Comparison of ENCODE assay signal across 31 mouse cellular contexts in genomic region chr5:142010189-142010588, GRCm38 (mm10).
DNase-seq lines count a peak whose midpoint lies in the region; ATAC-seq lines count a peak whose summit lies in the region.
"Had no signal": no experiment of that assay in that cellular context is flagged by ENCODE, and none has a peak within 500 bp of the region (broad histone marks: within the 10 kb centered on the region; RNA-seq: fewer than 3 reads in every experiment).

No protein-coding gene starts in this region.

- ATAC-seq in heart, embryonic 13.5 days (ENCODE audit: extremely low read depth, insufficient number of reproducible peaks, low FRiP score, low TSS enrichment), result peak; percentile 54
- ATAC-seq in limb, embryonic 12.5 days (ENCODE audit: insufficient number of reproducible peaks, insufficient read depth, low FRiP score, low TSS enrichment, low read depth), result no peak
- ATAC-seq in embryonic facial prominence, embryonic 12.5 days (ENCODE audit: insufficient number of reproducible peaks, insufficient read depth, low FRiP score, low TSS enrichment), result 0 out of 2 replicates have a peak, but pooled peaks have one; percentile 38
- ATAC-seq: activated CD4-positive, CD25-positive, alpha-beta regulatory T cell, adult 4 months; forebrain, postnatal 0 days; intestine, embryonic 16.5 days had no signal

- no peak overlapping the region for H3K9ac ChIP-seq in heart, embryonic 13.5 days
- H3K9ac ChIP-seq in limb, embryonic 12.5 days (replicated peaks), result no peak overlapping the region
- no peak overlapping the region for H3K9ac ChIP-seq in embryonic facial prominence, embryonic 12.5 days
- H3K9ac ChIP-seq: embryonic facial prominence, embryonic 15.5 days; forebrain, embryonic 12.5 days; forebrain, postnatal 0 days; hindbrain, embryonic 13.5 days; limb, embryonic 15.5 days; liver, embryonic 15.5 days; lung, embryonic 14.5 days; midbrain, embryonic 12.5 days; stomach, embryonic 15.5 days had no signal

- WGBS in heart, embryonic 13.5 days, result 29% methylated on average over 3 of the region's 3 CpGs
- WGBS in limb, embryonic 12.5 days, result 21% methylated on average over 3 of the region's 3 CpGs
- 34% methylated on average over 3 of the region's 3 CpGs for WGBS in limb, embryonic 10.5 days
- 13% methylated on average over 2 of the region's 3 CpGs for WGBS in embryonic facial prominence, embryonic 12.5 days

- no peak overlapping the region for H3K4me3 ChIP-seq in heart, embryonic 13.5 days
- no peak overlapping the region for H3K4me3 ChIP-seq in limb, embryonic 12.5 days (replicated peaks)
- no peak overlapping the region for H3K4me3 ChIP-seq in limb, embryonic 10.5 days
- H3K4me3 ChIP-seq in embryonic facial prominence, embryonic 12.5 days, result no peak overlapping the region
- H3K4me3 ChIP-seq: embryonic facial prominence, embryonic 15.5 days; forebrain, embryonic 12.5 days; hindbrain, embryonic 13.5 days; limb, embryonic 15.5 days; liver, embryonic 15.5 days; midbrain, embryonic 12.5 days; stomach, embryonic 15.5 days had no signal

- DNase-seq in embryo, embryonic 9.5 days (ENCODE audit: extremely low spot score), result peak; percentile 5
- no peak for DNase-seq in embryo, embryonic 10 days (ENCODE audit: low spot score)
- DNase-seq in heart, adult 11 months, result no peak
- DNase-seq in limb, embryonic 10.5 days (ENCODE audit: low spot score), result no peak
- no peak for DNase-seq in layer of hippocampus, postnatal 14 days (ENCODE audit: low spot score in 2 of 2)
- DNase-seq: adrenal gland, adult 2 months; adrenal gland, postnatal 36 days; cerebellum, adult 18-20 months; cerebellum, postnatal 10 days; forebrain, postnatal 0 days; heart, postnatal 14 days; kidney, adult 8-10 months; kidney, postnatal 14 days; layer of hippocampus, adult 9-11 months; lung, embryonic 14.5 days; lung, postnatal 14 days; right cerebral cortex, postnatal 25 days; thymus, adult 18-20 months; thymus, postnatal 25 days had no signal

- peaks cover 11% of the 10 kb centered on the region for H3K4me1 ChIP-seq in heart, embryonic 13.5 days
- peaks cover 20% of the 10 kb centered on the region for H3K4me1 ChIP-seq in limb, embryonic 12.5 days (replicated peaks)
- H3K4me1 ChIP-seq in limb, embryonic 10.5 days, result peaks cover 19% of the 10 kb centered on the region
- peaks cover 14% of the 10 kb centered on the region for H3K4me1 ChIP-seq in embryonic facial prominence, embryonic 12.5 days
- H3K4me1 ChIP-seq: liver, embryonic 15.5 days; stomach, embryonic 15.5 days had no signal

- peak overlapping the region; percentile 39; the same call in 1 of the 2 replicates for H3K27ac ChIP-seq in heart, embryonic 13.5 days (replicated peaks)
- peak overlapping the region; percentile 23; the same call in 1 of the 2 replicates for H3K27ac ChIP-seq in limb, embryonic 12.5 days
- H3K27ac ChIP-seq in limb, embryonic 10.5 days, result no peak overlapping the region
- no peak overlapping the region for H3K27ac ChIP-seq in embryonic facial prominence, embryonic 12.5 days
- H3K27ac ChIP-seq: embryonic facial prominence, embryonic 15.5 days; forebrain, embryonic 12.5 days; hindbrain, embryonic 13.5 days; limb, embryonic 15.5 days; liver, embryonic 15.5 days; midbrain, embryonic 12.5 days; stomach, embryonic 15.5 days had no signal

- peaks cover 14% of the 10 kb centered on the region; the same call in 1 of the 2 replicates for H3K9me3 ChIP-seq in heart, embryonic 13.5 days
- no peaks in the 10 kb centered on the region for H3K9me3 ChIP-seq in limb, embryonic 12.5 days
- no peaks in the 10 kb centered on the region for H3K9me3 ChIP-seq in limb, embryonic 10.5 days (replicated peaks)
- 0 out of 2 replicates have a peak, but pooled peaks cover 2% of the 10 kb centered on the region for H3K9me3 ChIP-seq in embryonic facial prominence, embryonic 12.5 days
- H3K9me3 ChIP-seq: embryonic facial prominence, embryonic 15.5 days; forebrain, embryonic 12.5 days; limb, embryonic 15.5 days; liver, embryonic 15.5 days; stomach, embryonic 15.5 days had no signal

- peaks cover 12% of the 10 kb centered on the region; the same call in 1 of the 2 replicates for H3K36me3 ChIP-seq in heart, embryonic 13.5 days
- H3K36me3 ChIP-seq in limb, embryonic 12.5 days, result no peaks in the 10 kb centered on the region
- H3K36me3 ChIP-seq in limb, embryonic 10.5 days, result no peaks in the 10 kb centered on the region
- no peaks in the 10 kb centered on the region for H3K36me3 ChIP-seq in embryonic facial prominence, embryonic 12.5 days
- H3K36me3 ChIP-seq: embryonic facial prominence, embryonic 15.5 days; forebrain, embryonic 12.5 days; hindbrain, embryonic 13.5 days; limb, embryonic 15.5 days; liver, embryonic 15.5 days; midbrain, embryonic 12.5 days; stomach, embryonic 15.5 days had no signal

- H3K27me3 ChIP-seq in heart, embryonic 13.5 days (replicated peaks), result no peaks in the 10 kb centered on the region
- no peaks in the 10 kb centered on the region for H3K27me3 ChIP-seq in limb, embryonic 12.5 days
- H3K27me3 ChIP-seq in limb, embryonic 10.5 days (ENCODE audit: low read depth, poor library complexity, severe bottlenecking), result no peaks in the 10 kb centered on the region
- no peaks in the 10 kb centered on the region for H3K27me3 ChIP-seq in embryonic facial prominence, embryonic 12.5 days
- H3K27me3 ChIP-seq: embryonic facial prominence, embryonic 15.5 days; forebrain, embryonic 12.5 days; hindbrain, embryonic 13.5 days; limb, embryonic 15.5 days; liver, embryonic 15.5 days; midbrain, embryonic 12.5 days; stomach, embryonic 15.5 days had no signal

- H3K4me2 ChIP-seq in heart, embryonic 13.5 days, result no peak overlapping the region
- no peak overlapping the region for H3K4me2 ChIP-seq in limb, embryonic 12.5 days
- no peak overlapping the region for H3K4me2 ChIP-seq in embryonic facial prominence, embryonic 12.5 days (replicated peaks)
- H3K4me2 ChIP-seq: embryonic facial prominence, embryonic 15.5 days; forebrain, embryonic 12.5 days; hindbrain, embryonic 13.5 days; limb, embryonic 15.5 days; liver, embryonic 15.5 days; lung, embryonic 14.5 days; midbrain, embryonic 12.5 days; stomach, embryonic 15.5 days had no signal

Comparison
In these comparisons a context has a peak if more than half of its experiments do, and no peak if none do; other contexts are left out.
1. H3K27ac ChIP-seq: peak in heart, embryonic 13.5 days (single experiment) and limb, embryonic 12.5 days (single experiment); none in limb, embryonic 10.5 days (single experiment) and embryonic facial prominence, embryonic 12.5 days (single experiment).